ENCODE assay signal across 19 mouse cellular contexts in the genomic region with DNA sequence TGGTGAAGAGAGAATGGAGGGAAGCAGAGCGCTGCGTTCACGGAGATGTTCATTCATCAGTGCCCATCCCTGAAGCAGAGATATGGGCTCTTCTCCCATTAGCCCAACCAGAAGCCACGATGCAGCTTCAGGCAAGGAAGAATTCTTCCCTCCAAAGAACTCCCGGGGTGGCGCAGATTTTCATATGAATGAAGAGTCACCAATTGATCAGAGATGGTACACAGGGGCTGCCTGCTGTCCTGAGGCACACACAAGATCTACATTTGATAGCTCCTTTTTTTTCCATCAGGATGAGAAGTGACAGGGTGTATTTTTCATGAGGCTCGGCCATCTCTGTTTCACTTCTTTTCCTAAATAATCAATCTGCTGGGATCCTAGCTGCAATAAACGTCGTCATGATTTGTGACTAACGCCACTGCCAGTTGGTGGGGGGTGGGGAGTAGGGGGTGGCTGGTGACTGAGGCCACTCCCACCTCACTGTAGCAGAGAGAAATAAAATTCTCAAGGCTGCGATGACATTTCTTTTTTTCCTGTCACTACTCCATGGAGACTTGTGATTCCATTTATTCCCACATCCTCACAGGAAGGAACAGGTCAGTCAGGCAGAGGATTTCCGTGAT.
DNase-seq lines count a peak whose midpoint lies in the region; ATAC-seq and TF ChIP-seq lines count a peak whose summit lies in the region.
"Had no signal": no experiment of that assay in that cellular context is flagged by ENCODE, and none has a peak within 500 bp of the region (broad histone marks: within the 10 kb centered on the region; RNA-seq: fewer than 3 reads in every experiment).

No protein-coding gene starts in this region.

- peak; percentile 52 for DNase-seq in adrenal gland, postnatal 10 days
- no peak for DNase-seq in adrenal gland, postnatal 25 days
- DNase-seq in kidney, postnatal 0 days (ENCODE audit: low spot score): peak; percentile 65
- no peak for DNase-seq in kidney, adult 8-10 months
- peak; percentile 33 to 55 for DNase-seq in adrenal gland, postnatal 36 days
- no peak for DNase-seq in cerebellum, adult 11 months
- no peak for DNase-seq in embryonic facial prominence, embryonic 10.5 days (ENCODE audit: low spot score)
- DNase-seq: cerebellum, adult 9-11 months; gastrocnemius, postnatal 10 days; heart, adult 18-20 months; kidney, adult 11 months; right cerebral cortex, adult 18-20 months; thymus, postnatal 14 days had no signal

- 17% methylated on average over 12 of the region's 12 CpGs for WGBS in kidney, postnatal 0 days
- WGBS in neural tube, embryonic 12.5 days: 14% methylated on average over 12 of the region's 12 CpGs
- 53% methylated on average over 12 of the region's 12 CpGs for WGBS in embryonic facial prominence, embryonic 10.5 days

- H3K4me2 ChIP-seq in kidney, postnatal 0 days (ENCODE audit: low read length): no peak overlapping the region
- H3K4me2 ChIP-seq in neural tube, embryonic 12.5 days (replicated peaks): peak overlapping the region; percentile 38
- H3K4me2 ChIP-seq: embryonic facial prominence, embryonic 13.5 days; midbrain, embryonic 13.5 days had no signal

- H3K27ac ChIP-seq in kidney, postnatal 0 days: no peak overlapping the region
- H3K27ac ChIP-seq in neural tube, embryonic 12.5 days: peak overlapping the region; percentile 54; the same call in 1 of the 2 replicates
- no peak overlapping the region for H3K27ac ChIP-seq in embryonic facial prominence, embryonic 10.5 days (replicated peaks)
- H3K27ac ChIP-seq: embryonic facial prominence, embryonic 13.5 days; liver, embryonic 14.5 days; midbrain, embryonic 13.5 days had no signal

- no peak for TF ChIP-seq CTCF in kidney, postnatal 0 days (IDR thresholded peaks at IDR 0.05; ENCODE audit: low read depth)

- H3K9me3 ChIP-seq in kidney, postnatal 0 days (replicated peaks; ENCODE audit: low read length): no peaks in the 10 kb centered on the region
- H3K9me3 ChIP-seq in neural tube, embryonic 12.5 days: no peaks in the 10 kb centered on the region
- peaks cover 7% of the 10 kb centered on the region; the same call in 1 of the 2 replicates for H3K9me3 ChIP-seq in embryonic facial prominence, embryonic 10.5 days
- H3K9me3 ChIP-seq: embryonic facial prominence, embryonic 13.5 days; midbrain, embryonic 13.5 days had no signal

- H3K4me3 ChIP-seq in kidney, postnatal 0 days (replicated peaks; ENCODE audit: low read depth, low read length): no peak overlapping the region
- H3K4me3 ChIP-seq in neural tube, embryonic 12.5 days: no peak overlapping the region
- H3K4me3 ChIP-seq in embryonic facial prominence, embryonic 10.5 days: no peak overlapping the region
- H3K4me3 ChIP-seq: embryonic facial prominence, embryonic 13.5 days; midbrain, embryonic 13.5 days; myocyte had no signal

- H3K27me3 ChIP-seq in kidney, postnatal 0 days (ENCODE audit: insufficient read depth, low read length): no peaks in the 10 kb centered on the region
- H3K27me3 ChIP-seq in neural tube, embryonic 12.5 days (replicated peaks): no peaks in the 10 kb centered on the region
- peaks cover 22% of the 10 kb centered on the region for H3K27me3 ChIP-seq in embryonic facial prominence, embryonic 10.5 days (replicated peaks; ENCODE audit: low read depth, poor library complexity, severe bottlenecking)
- H3K27me3 ChIP-seq: embryonic facial prominence, embryonic 13.5 days; midbrain, embryonic 13.5 days had no signal

- no peak overlapping the region for H3K9ac ChIP-seq in kidney, postnatal 0 days (ENCODE audit: low read depth, low read length)
- no peak overlapping the region for H3K9ac ChIP-seq in neural tube, embryonic 12.5 days
- H3K9ac ChIP-seq: embryonic facial prominence, embryonic 13.5 days; liver, embryonic 14.5 days; midbrain, embryonic 13.5 days had no signal

- ATAC-seq in kidney, postnatal 0 days (replicated peaks; ENCODE audit: low FRiP score, low read depth): no peak
- ATAC-seq in neural tube, embryonic 12.5 days (ENCODE audit: low FRiP score, low read depth): peak; percentile 81
- ATAC-seq: forebrain, embryonic 14.5 days; midbrain, embryonic 13.5 days had no signal

- H3K36me3 ChIP-seq in kidney, postnatal 0 days (ENCODE audit: insufficient read depth, low read length): no peaks in the 10 kb centered on the region
- no peaks in the 10 kb centered on the region for H3K36me3 ChIP-seq in neural tube, embryonic 12.5 days
- no peaks in the 10 kb centered on the region for H3K36me3 ChIP-seq in embryonic facial prominence, embryonic 10.5 days (replicated peaks)
- H3K36me3 ChIP-seq: embryonic facial prominence, embryonic 13.5 days; midbrain, embryonic 13.5 days had no signal

- no peaks in the 10 kb centered on the region for H3K4me1 ChIP-seq in kidney, postnatal 0 days (replicated peaks; ENCODE audit: insufficient read depth, low read length)
- H3K4me1 ChIP-seq in neural tube, embryonic 12.5 days: peaks cover 17% of the 10 kb centered on the region
- peaks cover 12% of the 10 kb centered on the region for H3K4me1 ChIP-seq in embryonic facial prominence, embryonic 10.5 days
- H3K4me1 ChIP-seq: embryonic facial prominence, embryonic 13.5 days; midbrain, embryonic 13.5 days had no signal

Comparison
In these comparisons a context has a peak if more than half of its experiments do, and no peak if none do; other contexts are left out.
1. DNase-seq: peak in adrenal gland, postnatal 10 days (single experiment), kidney, postnatal 0 days (single experiment) and adrenal gland, postnatal 36 days (2 of 2); none in adrenal gland, postnatal 25 days (single experiment), kidney, adult 8-10 months (0 of 2), cerebellum, adult 11 months (single experiment) and embryonic facial prominence, embryonic 10.5 days (single experiment).